ENCODE assay signal across 21 mouse cellular contexts in genomic region chr9:44435747-44436146, GRCm38 (mm10). TPM values are rescaled to one million over a fixed set of nuclear protein-coding genes. Genes with fewer than 3 reads are reported as not detected.
A peak's percentile ranks its signal among the peaks of the same experiment; 100 is the strongest.
DNase-seq lines count a peak whose midpoint lies in the region; ATAC-seq and TF ChIP-seq lines count a peak whose summit lies in the region.
"Had no signal": no experiment of that assay in that cellular context is flagged by ENCODE, and none has a peak within 500 bp of the region (broad histone marks: within the 10 kb centered on the region; RNA-seq: fewer than 3 reads in every experiment).

No protein-coding gene starts in this region.

- no peak for TF ChIP-seq POLR2A in spleen, adult 2 months (IDR thresholded peaks at IDR 0.05; ENCODE audit: low read depth, low read length)

- H3K36me3 ChIP-seq in liver, postnatal 0 days (replicated peaks; ENCODE audit: insufficient read depth, low read length) = no peaks in the 10 kb centered on the region
- H3K36me3 ChIP-seq in liver, embryonic 12.5 days = no peaks in the 10 kb centered on the region
- peaks cover 2% of the 10 kb centered on the region; the same call in 1 of the 2 replicates for H3K36me3 ChIP-seq in E14TG2a.4 (ENCODE audit: insufficient read depth, low read length)
- no peaks in the 10 kb centered on the region for H3K36me3 ChIP-seq in spleen, adult 2 months (ENCODE audit: control insufficient read depth, insufficient read depth, low read length)
- no peaks in the 10 kb centered on the region for H3K36me3 ChIP-seq in midbrain, embryonic 15.5 days (replicated peaks)
- H3K36me3 ChIP-seq: embryonic facial prominence, embryonic 12.5 days; liver, embryonic 15.5 days; midbrain, embryonic 13.5 days; neural tube, embryonic 13.5 days had no signal

- WGBS in liver, postnatal 0 days (ENCODE audit: insufficient replicate concordance) = 38% methylated on average over 6 of the region's 6 CpGs
- 25% methylated on average over 6 of the region's 6 CpGs for WGBS in liver, embryonic 12.5 days (ENCODE audit: insufficient replicate concordance)
- 9% methylated on average over 6 of the region's 6 CpGs for WGBS in spleen, adult 2 months
- 83% methylated on average over 6 of the region's 6 CpGs for WGBS in midbrain, embryonic 15.5 days

- no peaks in the 10 kb centered on the region for H3K9me3 ChIP-seq in liver, postnatal 0 days (ENCODE audit: low read length)
- H3K9me3 ChIP-seq in liver, embryonic 12.5 days (replicated peaks) = no peaks in the 10 kb centered on the region
- no peaks in the 10 kb centered on the region for H3K9me3 ChIP-seq in E14TG2a.4 (ENCODE audit: low read length)
- no peaks in the 10 kb centered on the region for H3K9me3 ChIP-seq in midbrain, embryonic 15.5 days
- H3K9me3 ChIP-seq: embryonic facial prominence, embryonic 12.5 days; liver, embryonic 15.5 days; midbrain, embryonic 13.5 days; neural tube, embryonic 13.5 days had no signal

- peak; percentile 33 for DNase-seq in liver, postnatal 0 days
- peak; percentile 35 to 58 for DNase-seq in spleen, adult 2 months (ENCODE audit: low read depth in 1 of 2, low spot score in 2 of 2)
- DNase-seq in right cerebral cortex, postnatal 25 days = no peak
- DNase-seq: cerebellum, postnatal 10 days; kidney, adult 11 months had no signal

- no peak overlapping the region for H3K4me2 ChIP-seq in liver, postnatal 0 days (ENCODE audit: low read depth, low read length)
- no peak overlapping the region for H3K4me2 ChIP-seq in liver, embryonic 12.5 days
- H3K4me2 ChIP-seq in midbrain, embryonic 15.5 days = no peak overlapping the region
- H3K4me2 ChIP-seq: embryonic facial prominence, embryonic 12.5 days; heart, embryonic 11.5 days; liver, embryonic 15.5 days; midbrain, embryonic 13.5 days; neural tube, embryonic 13.5 days had no signal

- no peak for TF ChIP-seq CTCF in liver, postnatal 0 days (IDR thresholded peaks at IDR 0.05; ENCODE audit: low read depth)
- TF ChIP-seq CTCF in E14TG2a.4 (conservative IDR thresholded peaks at IDR 0.05; ENCODE audit: low read length) = no peak
- no peak for TF ChIP-seq CTCF in spleen, adult 2 months (IDR thresholded peaks at IDR 0.05; ENCODE audit: extremely low read depth, insufficient read depth, insufficient read length, insufficient replicate concordance)

- no peak overlapping the region for H3K4me3 ChIP-seq in liver, postnatal 0 days (ENCODE audit: low read depth, low read length)
- H3K4me3 ChIP-seq in liver, embryonic 12.5 days = no peak overlapping the region
- peak overlapping the region; percentile 32; the same call in 1 of the 2 replicates for H3K4me3 ChIP-seq in E14TG2a.4 (replicated peaks; ENCODE audit: low read length)
- no peak overlapping the region; the same call in 1 of the 2 replicates for H3K4me3 ChIP-seq in spleen, adult 2 months (ENCODE audit: extremely low read depth, insufficient read depth, insufficient read length)
- H3K4me3 ChIP-seq in midbrain, embryonic 15.5 days = no peak overlapping the region
- H3K4me3 ChIP-seq: embryonic facial prominence, embryonic 12.5 days; liver, embryonic 15.5 days; midbrain, embryonic 13.5 days; neural tube, embryonic 13.5 days had no signal

- no peak for TF ChIP-seq EP300 in liver, postnatal 0 days (IDR thresholded peaks at IDR 0.05; ENCODE audit: low read depth)

- H3K4me1 ChIP-seq in liver, postnatal 0 days (ENCODE audit: insufficient read depth) = no peaks in the 10 kb centered on the region
- no peaks in the 10 kb centered on the region for H3K4me1 ChIP-seq in liver, embryonic 12.5 days
- peaks cover 33% of the 10 kb centered on the region for H3K4me1 ChIP-seq in E14TG2a.4 (replicated peaks; ENCODE audit: low read depth, low read length)
- peaks cover 10% of the 10 kb centered on the region for H3K4me1 ChIP-seq in spleen, adult 2 months (ENCODE audit: control insufficient read depth, insufficient read depth, insufficient read length)
- no peaks in the 10 kb centered on the region for H3K4me1 ChIP-seq in midbrain, embryonic 15.5 days
- H3K4me1 ChIP-seq: liver, embryonic 15.5 days had no signal

- no peak overlapping the region for H3K9ac ChIP-seq in liver, postnatal 0 days (replicated peaks)
- H3K9ac ChIP-seq in liver, embryonic 12.5 days = no peak overlapping the region
- no peak overlapping the region for H3K9ac ChIP-seq in midbrain, embryonic 15.5 days
- H3K9ac ChIP-seq: embryonic facial prominence, embryonic 12.5 days; liver, embryonic 15.5 days; midbrain, embryonic 13.5 days; neural tube, embryonic 13.5 days had no signal

- 0 out of 2 replicates have a peak overlapping the region, but pooled peaks have one; percentile 7 for H3K27ac ChIP-seq in liver, postnatal 0 days (ENCODE audit: low read depth)
- no peak overlapping the region for H3K27ac ChIP-seq in liver, embryonic 12.5 days
- peak overlapping the region; percentile 22; the same call in 1 of the 2 replicates for H3K27ac ChIP-seq in spleen, adult 2 months (ENCODE audit: insufficient read depth, low read length)
- no peak overlapping the region for H3K27ac ChIP-seq in midbrain, embryonic 15.5 days
- H3K27ac ChIP-seq: liver, embryonic 15.5 days; midbrain, embryonic 13.5 days; neural tube, embryonic 13.5 days had no signal

- no peaks in the 10 kb centered on the region for H3K27me3 ChIP-seq in liver, postnatal 0 days (ENCODE audit: insufficient read depth, low read length)
- H3K27me3 ChIP-seq in liver, embryonic 12.5 days (replicated peaks) = peaks cover 23% of the 10 kb centered on the region
- peaks cover 31% of the 10 kb centered on the region for H3K27me3 ChIP-seq in E14TG2a.4 (ENCODE audit: insufficient read depth, low read length)
- H3K27me3 ChIP-seq in spleen, adult 2 months (ENCODE audit: control insufficient read depth, insufficient read depth, low read length) = no peaks in the 10 kb centered on the region
- H3K27me3 ChIP-seq in midbrain, embryonic 15.5 days (replicated peaks) = no peaks in the 10 kb centered on the region
- H3K27me3 ChIP-seq: embryonic facial prominence, embryonic 12.5 days; midbrain, embryonic 13.5 days; neural tube, embryonic 13.5 days had no signal

- ATAC-seq in liver, postnatal 0 days = peak; percentile 27; the same call in 1 of the 2 replicates
- ATAC-seq in liver, embryonic 12.5 days = no peak
- peak; percentile 99 for ATAC-seq in granulocyte monocyte progenitor cell, adult 5-6 weeks (replicated peaks; ENCODE audit: poor library complexity, severe bottlenecking)
- no peak for ATAC-seq in midbrain, embryonic 15.5 days (replicated peaks)
- ATAC-seq: forebrain, embryonic 14.5 days; midbrain, embryonic 13.5 days had no signal

RNA-seq across cellular contexts. Expression of gene Foxr1, which starts 5.2 kb away (rescaled TPM):
- not detected in 2 replicates for polyA plus RNA-seq in liver, postnatal 0 days (2015; fragmentation: Nextera tagmentation; extraction: Ambion mirVana)
- not detected in 2 replicates for polyA plus RNA-seq in liver, embryonic 12.5 days (2016; fragmentation: Nextera tagmentation; extraction: Ambion mirVana)
- total RNA-seq in granulocyte monocyte progenitor cell, adult 5-6 weeks (2014; fragmentation: Nextera tagmentation) = not detected in 2 replicates
- total RNA-seq in granulocyte monocyte progenitor cell, adult 5-6 weeks (2017) = not detected in 2 replicates
- 0.09 and 0.15 TPM in 2 replicates for polyA plus RNA-seq in spleen, adult 2 months (2012; rRNA removed)
- polyA plus RNA-seq in midbrain, embryonic 15.5 days (2015; fragmentation: Nextera tagmentation; extraction: Ambion mirVana) = not detected in 2 replicates
- total RNA-seq: adrenal gland, adult 18-20 months; gastrocnemius, adult 8-10 months; layer of hippocampus, adult 18-20 months; left cerebral cortex, postnatal 25 days had no signal
- polyA plus RNA-seq: embryonic facial prominence, embryonic 12.5 days; forebrain, embryonic 14.5 days; heart, embryonic 11.5 days; hindbrain, embryonic 11.5 days; liver, embryonic 15.5 days; midbrain, embryonic 13.5 days; neural tube, embryonic 13.5 days; stomach, embryonic 16.5 days had no signal

RNA-seq across cellular contexts. Expression of gene Ccdc84, which starts 17.4 kb away (rescaled TPM):
- 11.8 and 12.5 TPM in 2 replicates for polyA plus RNA-seq in liver, postnatal 0 days (2015; fragmentation: Nextera tagmentation; extraction: Ambion mirVana)
- polyA plus RNA-seq in liver, embryonic 12.5 days (2016; fragmentation: Nextera tagmentation; extraction: Ambion mirVana) = 16.8 and 18.6 TPM in 2 replicates
- 22.4 and 46.8 TPM in 2 replicates for total RNA-seq in granulocyte monocyte progenitor cell, adult 5-6 weeks (2014; fragmentation: Nextera tagmentation)
- total RNA-seq in granulocyte monocyte progenitor cell, adult 5-6 weeks (2017) = 22.5 and 45.1 TPM in 2 replicates
- 18.1 and 26.0 TPM in 2 replicates for polyA plus RNA-seq in spleen, adult 2 months (2012; rRNA removed)
- 37.6 and 39.9 TPM in 2 replicates for polyA plus RNA-seq in midbrain, embryonic 15.5 days (2015; fragmentation: Nextera tagmentation; extraction: Ambion mirVana)

RNA-seq across cellular contexts. Expression of gene Upk2, which starts 19.0 kb away (rescaled TPM):
- not detected in 2 replicates for polyA plus RNA-seq in liver, postnatal 0 days (2015; fragmentation: Nextera tagmentation; extraction: Ambion mirVana)
- polyA plus RNA-seq in liver, embryonic 12.5 days (2016; fragmentation: Nextera tagmentation; extraction: Ambion mirVana) = not detected in 2 replicates
- not detected in 2 replicates for total RNA-seq in granulocyte monocyte progenitor cell, adult 5-6 weeks (2014; fragmentation: Nextera tagmentation)
- total RNA-seq in granulocyte monocyte progenitor cell, adult 5-6 weeks (2017) = not detected in 2 replicates
- polyA plus RNA-seq in spleen, adult 2 months (2012; rRNA removed) = not detected in 2 replicates
- not detected in 2 replicates for polyA plus RNA-seq in midbrain, embryonic 15.5 days (2015; fragmentation: Nextera tagmentation; extraction: Ambion mirVana)
- total RNA-seq: adrenal gland, adult 18-20 months; layer of hippocampus, adult 18-20 months; left cerebral cortex, postnatal 25 days had no signal
- polyA plus RNA-seq: forebrain, embryonic 14.5 days; liver, embryonic 15.5 days; midbrain, embryonic 13.5 days; neural tube, embryonic 13.5 days had no signal

RNA-seq across cellular contexts. Expression of gene Trappc4, which starts 28.3 kb away (rescaled TPM):
- polyA plus RNA-seq in liver, postnatal 0 days (2015; fragmentation: Nextera tagmentation; extraction: Ambion mirVana) = 48.0 and 50.4 TPM in 2 replicates
- polyA plus RNA-seq in liver, embryonic 12.5 days (2016; fragmentation: Nextera tagmentation; extraction: Ambion mirVana) = 77.7 and 79.9 TPM in 2 replicates
- total RNA-seq in granulocyte monocyte progenitor cell, adult 5-6 weeks (2014; fragmentation: Nextera tagmentation) = 52.2 and 78.5 TPM in 2 replicates
- total RNA-seq in granulocyte monocyte progenitor cell, adult 5-6 weeks (2017) = 37.7 and 39.6 TPM in 2 replicates
- 22.9 and 29.7 TPM in 2 replicates for polyA plus RNA-seq in spleen, adult 2 months (2012; rRNA removed)
- 317 and 321 TPM in 2 replicates for polyA plus RNA-seq in midbrain, embryonic 15.5 days (2015; fragmentation: Nextera tagmentation; extraction: Ambion mirVana)

RNA-seq across cellular contexts. Expression of gene Rps25, which starts 28.8 kb away (rescaled TPM):
- polyA plus RNA-seq in liver, postnatal 0 days (2015; fragmentation: Nextera tagmentation; extraction: Ambion mirVana) = 1,409 and 1,489 TPM in 2 replicates
- polyA plus RNA-seq in liver, embryonic 12.5 days (2016; fragmentation: Nextera tagmentation; extraction: Ambion mirVana) = 1,783 and 1,792 TPM in 2 replicates
- total RNA-seq in granulocyte monocyte progenitor cell, adult 5-6 weeks (2014; fragmentation: Nextera tagmentation) = 4,415 and 4,988 TPM in 2 replicates
- total RNA-seq in granulocyte monocyte progenitor cell, adult 5-6 weeks (2017) = 2,316 and 2,478 TPM in 2 replicates
- polyA plus RNA-seq in spleen, adult 2 months (2012; rRNA removed) = 137 and 144 TPM in 2 replicates
- polyA plus RNA-seq in midbrain, embryonic 15.5 days (2015; fragmentation: Nextera tagmentation; extraction: Ambion mirVana) = 965 and 984 TPM in 2 replicates

Comparison
In these comparisons a context has a peak if more than half of its experiments do, and no peak if none do; other contexts are left out.
1. ATAC-seq: peak in liver, postnatal 0 days (single experiment) and granulocyte monocyte progenitor cell, adult 5-6 weeks (single experiment); none in liver, embryonic 12.5 days (single experiment) and midbrain, embryonic 15.5 days (single experiment).
2. H3K27ac ChIP-seq: peak in liver, postnatal 0 days (single experiment) and spleen, adult 2 months (single experiment); none in liver, embryonic 12.5 days (single experiment) and midbrain, embryonic 15.5 days (single experiment).